Mouse (Mus musculus): Measurements from ENCODE around the gene Ftl1. TPM values are rescaled to one million over a fixed set of nuclear protein-coding genes. Genes with fewer than 3 reads are reported as not detected.

The Ftl1 gene
- 6.2 TPM for polyA plus RNA-seq (2014; fragmentation: Illumina TruSeq; extraction: RNeasy Lipid Tissue Mini Kit (QIAGEN cat#74804); ENCODE audit: low replicate concordance)

GRCm38 (mm10) chr7:45459564-45460140 lies at the start of gene Ftl1:
Gene Ftl1 (minus strand): TSS chr7:45459884.

GRCm38 (mm10) chr7:45488293-45489204 lies 28.9 kb upstream of the Ftl1 start, which contains the start of gene Dhdh:
Gene Dhdh (minus strand): TSS chr7:45488805.

GRCm38 (mm10) chr7:45486761-45487415 lies 27.2 kb upstream of the Ftl1 start, which contains the start of gene Gm45808:
Gene Gm45808 (minus strand): TSS chr7:45486811.

GRCm38 (mm10) chr7:45481374-45481927 lies 21.8 kb upstream of the Ftl1 start, which contains the start of gene Tulp2:
Gene Tulp2 (plus strand): TSS chr7:45481877.

GRCm38 (mm10) chr7:45466283-45467089 lies 6.8 kb upstream of the Ftl1 start, which contains the start of gene Bax:
Gene Bax (minus strand): TSS chr7:45466898.

GRCm38 (mm10) chr7:45437521-45438276 lies 22.0 kb downstream of the Ftl1 start, which contains the start of gene Ruvbl2:
Gene Ruvbl2 (minus strand): TSS chr7:45438096.

GRCm38 (mm10) chr7:45434203-45435015 lies 25.3 kb downstream of the Ftl1 start, which contains the start of gene Gys1:
Gene Gys1 (plus strand): TSS chr7:45434844.

GRCm38 (mm10) chr7:45420615-45420919 lies 39.1 kb downstream of the Ftl1 start, which contains the start of gene Lhb:
Gene Lhb (plus strand): TSS chr7:45420820.

GRCm38 (mm10) chr7:45413113-45413863 lies 46.4 kb downstream of the Ftl1 start, which contains the start of gene Ntf5:
Gene Ntf5 (plus strand): TSS chr7:45413695.

Other genes starting within 250 kb of the Ftl1 start
- gene Dkkl1, start 247.7 kb downstream of the Ftl1 start, polyA plus RNA-seq (2014; fragmentation: Illumina TruSeq; extraction: RNeasy Lipid Tissue Mini Kit (QIAGEN cat#74804); ENCODE audit: low replicate concordance), result not detected
- 1.7 TPM for gene Tead2, start 244.1 kb downstream of the Ftl1 start, polyA plus RNA-seq (2014; fragmentation: Illumina TruSeq; extraction: RNeasy Lipid Tissue Mini Kit (QIAGEN cat#74804); ENCODE audit: low replicate concordance)
- gene Cd37, start 220.8 kb downstream of the Ftl1 start, polyA plus RNA-seq (2014; fragmentation: Illumina TruSeq; extraction: RNeasy Lipid Tissue Mini Kit (QIAGEN cat#74804); ENCODE audit: low replicate concordance), result 2.0 TPM
- gene Slc6a16, start 218.8 kb downstream of the Ftl1 start, polyA plus RNA-seq (2014; fragmentation: Illumina TruSeq; extraction: RNeasy Lipid Tissue Mini Kit (QIAGEN cat#74804); ENCODE audit: low replicate concordance), result not detected
- gene Slc6a21, start 182.4 kb downstream of the Ftl1 start, polyA plus RNA-seq (2014; fragmentation: Illumina TruSeq; extraction: RNeasy Lipid Tissue Mini Kit (QIAGEN cat#74804); ENCODE audit: low replicate concordance), result not detected
- 3.0 TPM for gene Trpm4, start 126.1 kb downstream of the Ftl1 start, polyA plus RNA-seq (2014; fragmentation: Illumina TruSeq; extraction: RNeasy Lipid Tissue Mini Kit (QIAGEN cat#74804); ENCODE audit: low replicate concordance)
- not detected for gene Hrc, start 124.6 kb downstream of the Ftl1 start, polyA plus RNA-seq (2014; fragmentation: Illumina TruSeq; extraction: RNeasy Lipid Tissue Mini Kit (QIAGEN cat#74804); ENCODE audit: low replicate concordance)
- not detected for gene Ppfia3, start 92.9 kb downstream of the Ftl1 start, polyA plus RNA-seq (2014; fragmentation: Illumina TruSeq; extraction: RNeasy Lipid Tissue Mini Kit (QIAGEN cat#74804); ENCODE audit: low replicate concordance)
- gene Lin7b, start 89.3 kb downstream of the Ftl1 start, polyA plus RNA-seq (2014; fragmentation: Illumina TruSeq; extraction: RNeasy Lipid Tissue Mini Kit (QIAGEN cat#74804); ENCODE audit: low replicate concordance), result not detected
- gene Snrnp70, start 64.1 kb downstream of the Ftl1 start, polyA plus RNA-seq (2014; fragmentation: Illumina TruSeq; extraction: RNeasy Lipid Tissue Mini Kit (QIAGEN cat#74804); ENCODE audit: low replicate concordance), result 55.6 TPM
- not detected for gene Kcna7, start 54.2 kb downstream of the Ftl1 start, polyA plus RNA-seq (2014; fragmentation: Illumina TruSeq; extraction: RNeasy Lipid Tissue Mini Kit (QIAGEN cat#74804); ENCODE audit: low replicate concordance)
- gene Ntf5, start 46.2 kb downstream of the Ftl1 start, polyA plus RNA-seq (2014; fragmentation: Illumina TruSeq; extraction: RNeasy Lipid Tissue Mini Kit (QIAGEN cat#74804); ENCODE audit: low replicate concordance), result not detected
- not detected for gene Lhb, start 39.1 kb downstream of the Ftl1 start, polyA plus RNA-seq (2014; fragmentation: Illumina TruSeq; extraction: RNeasy Lipid Tissue Mini Kit (QIAGEN cat#74804); ENCODE audit: low replicate concordance)
- 1.0 TPM for gene Gys1, start 25.0 kb downstream of the Ftl1 start, polyA plus RNA-seq (2014; fragmentation: Illumina TruSeq; extraction: RNeasy Lipid Tissue Mini Kit (QIAGEN cat#74804); ENCODE audit: low replicate concordance)
- not detected for gene Ruvbl2, start 21.8 kb downstream of the Ftl1 start, polyA plus RNA-seq (2014; fragmentation: Illumina TruSeq; extraction: RNeasy Lipid Tissue Mini Kit (QIAGEN cat#74804); ENCODE audit: low replicate concordance)
- gene Bax, start 7.0 kb upstream of the Ftl1 start, polyA plus RNA-seq (2014; fragmentation: Illumina TruSeq; extraction: RNeasy Lipid Tissue Mini Kit (QIAGEN cat#74804); ENCODE audit: low replicate concordance), result 1.2 TPM
- not detected for gene Tulp2, start 22.0 kb upstream of the Ftl1 start, polyA plus RNA-seq (2014; fragmentation: Illumina TruSeq; extraction: RNeasy Lipid Tissue Mini Kit (QIAGEN cat#74804); ENCODE audit: low replicate concordance)
- gene Gm45808, start 26.9 kb upstream of the Ftl1 start, polyA plus RNA-seq (2014; fragmentation: Illumina TruSeq; extraction: RNeasy Lipid Tissue Mini Kit (QIAGEN cat#74804); ENCODE audit: low replicate concordance), result not detected
- gene Dhdh, start 28.9 kb upstream of the Ftl1 start, polyA plus RNA-seq (2014; fragmentation: Illumina TruSeq; extraction: RNeasy Lipid Tissue Mini Kit (QIAGEN cat#74804); ENCODE audit: low replicate concordance), result 1.6 TPM
- gene Nucb1, start 50.5 kb upstream of the Ftl1 start, polyA plus RNA-seq (2014; fragmentation: Illumina TruSeq; extraction: RNeasy Lipid Tissue Mini Kit (QIAGEN cat#74804); ENCODE audit: low replicate concordance), result 48.1 TPM
- 0.59 TPM for gene Ppp1r15a, start 66.4 kb upstream of the Ftl1 start, polyA plus RNA-seq (2014; fragmentation: Illumina TruSeq; extraction: RNeasy Lipid Tissue Mini Kit (QIAGEN cat#74804); ENCODE audit: low replicate concordance)
- not detected for gene Plekha4, start 66.4 kb upstream of the Ftl1 start, polyA plus RNA-seq (2014; fragmentation: Illumina TruSeq; extraction: RNeasy Lipid Tissue Mini Kit (QIAGEN cat#74804); ENCODE audit: low replicate concordance)
- not detected for gene Hsd17b14, start 95.0 kb upstream of the Ftl1 start, polyA plus RNA-seq (2014; fragmentation: Illumina TruSeq; extraction: RNeasy Lipid Tissue Mini Kit (QIAGEN cat#74804); ENCODE audit: low replicate concordance)
- gene Bcat2, start 110.3 kb upstream of the Ftl1 start, polyA plus RNA-seq (2014; fragmentation: Illumina TruSeq; extraction: RNeasy Lipid Tissue Mini Kit (QIAGEN cat#74804); ENCODE audit: low replicate concordance), result 0.93 TPM
- gene Fgf21, start 155.6 kb upstream of the Ftl1 start, polyA plus RNA-seq (2014; fragmentation: Illumina TruSeq; extraction: RNeasy Lipid Tissue Mini Kit (QIAGEN cat#74804); ENCODE audit: low replicate concordance), result not detected
- not detected for gene Fut1, start 157.4 kb upstream of the Ftl1 start, polyA plus RNA-seq (2014; fragmentation: Illumina TruSeq; extraction: RNeasy Lipid Tissue Mini Kit (QIAGEN cat#74804); ENCODE audit: low replicate concordance)
- gene Izumo1, start 161.9 kb upstream of the Ftl1 start, polyA plus RNA-seq (2014; fragmentation: Illumina TruSeq; extraction: RNeasy Lipid Tissue Mini Kit (QIAGEN cat#74804); ENCODE audit: low replicate concordance), result not detected
- gene Rasip1, start 167.6 kb upstream of the Ftl1 start, polyA plus RNA-seq (2014; fragmentation: Illumina TruSeq; extraction: RNeasy Lipid Tissue Mini Kit (QIAGEN cat#74804); ENCODE audit: low replicate concordance), result not detected
- gene Mamstr, start 180.1 kb upstream of the Ftl1 start, polyA plus RNA-seq (2014; fragmentation: Illumina TruSeq; extraction: RNeasy Lipid Tissue Mini Kit (QIAGEN cat#74804); ENCODE audit: low replicate concordance), result not detected
- gene Fut2, start 206.5 kb upstream of the Ftl1 start, polyA plus RNA-seq (2014; fragmentation: Illumina TruSeq; extraction: RNeasy Lipid Tissue Mini Kit (QIAGEN cat#74804); ENCODE audit: low replicate concordance), result 0.22 TPM
- gene Ntn5, start 224.1 kb upstream of the Ftl1 start, polyA plus RNA-seq (2014; fragmentation: Illumina TruSeq; extraction: RNeasy Lipid Tissue Mini Kit (QIAGEN cat#74804); ENCODE audit: low replicate concordance), result not detected
- gene Sec1, start 234.5 kb upstream of the Ftl1 start, polyA plus RNA-seq (2014; fragmentation: Illumina TruSeq; extraction: RNeasy Lipid Tissue Mini Kit (QIAGEN cat#74804); ENCODE audit: low replicate concordance), result not detected
- gene Car11, start 240.0 kb upstream of the Ftl1 start, polyA plus RNA-seq (2014; fragmentation: Illumina TruSeq; extraction: RNeasy Lipid Tissue Mini Kit (QIAGEN cat#74804); ENCODE audit: low replicate concordance), result not detected
- 3.8 TPM for gene Dbp, start 245.2 kb upstream of the Ftl1 start, polyA plus RNA-seq (2014; fragmentation: Illumina TruSeq; extraction: RNeasy Lipid Tissue Mini Kit (QIAGEN cat#74804); ENCODE audit: low replicate concordance)